Mouse (Mus musculus) CH12.LX (cell line): ENCODE measurements around the gene Rdx. TPM values are rescaled to one million over a fixed set of nuclear protein-coding genes. Genes with fewer than 3 reads are reported as not detected.

Experiments
- DNase-seq: peaks from one replicate; pipeline ENCODE4 v3.0.0-alpha.2; 2013; ENCODE audit errors: extremely low read depth
- H3K27ac ChIP-seq: 2 replicates; pipeline ENCODE4 v1.5.1; 2012; ENCODE audit warnings: low read depth, mild to moderate bottlenecking, control low read depth, moderate library complexity; ENCODE audit not compliant: insufficient read depth
- H3K27me3 ChIP-seq: replicated peaks from 2 replicates; pipeline ENCODE3; 2012; ENCODE audit warnings: inconsistent platforms
- H3K36me3 ChIP-seq, 2 experiments: replicated peaks in 1 of 2; 2 replicates each; pipeline versions ENCODE3 to v1.6.1; 2012; ENCODE audit warnings: inconsistent platforms in 1 of 2, low read length in 1 of 2, mild to moderate bottlenecking in 1 of 2, mixed read lengths in 1 of 2, moderate library complexity in 1 of 2; ENCODE audit not compliant: control insufficient read depth in 1 of 2, insufficient read depth in 1 of 2
- H3K4me1 ChIP-seq, 2 experiments: 2 replicates each; pipeline ENCODE4 v1.6.1; 2012; ENCODE audit warnings: inconsistent platforms in 1 of 2, moderate library complexity in 1 of 2; ENCODE audit not compliant: insufficient read depth in 2 of 2, control insufficient read depth in 1 of 2
- H3K4me2 ChIP-seq: 2 replicates; pipeline ENCODE4 v1.6.1; 2012; ENCODE audit warnings: low read depth, mild to moderate bottlenecking, control low read depth; ENCODE audit not compliant: poor library complexity, insufficient read depth, severe bottlenecking
- H3K4me3 ChIP-seq, 3 experiments: fragments of 150-350 bp in 1 of 3; sonication (generic) in 1 of 3; replicated peaks in 1 of 3; 2 replicates each; pipeline versions ENCODE3 to v1.5.1; 2011 to 2012; ENCODE audit warnings: low read depth in 2 of 3, low read length in 2 of 3, mild to moderate bottlenecking in 2 of 3, moderate library complexity in 2 of 3, control low read depth in 1 of 3, improper control_type of control experiment in 1 of 3, inconsistent platforms in 1 of 3, mixed read lengths in 1 of 3; ENCODE audit not compliant: poor library complexity in 1 of 3
- H3K79me2 ChIP-seq: replicated peaks from 2 replicates; pipeline ENCODE4 v1.6.1; 2012; ENCODE audit warnings: mild to moderate bottlenecking, moderate library complexity; ENCODE audit not compliant: control insufficient read depth, poor library complexity, insufficient read depth, severe bottlenecking; ENCODE audit errors: extremely low read depth
- H3K9ac ChIP-seq: 2 replicates; pipeline ENCODE4 v1.6.1; 2012; ENCODE audit warnings: low read depth, mild to moderate bottlenecking, control low read depth, moderate library complexity; ENCODE audit not compliant: insufficient read depth
- H3K9me3 ChIP-seq: replicated peaks from 2 replicates; pipeline ENCODE3; 2012; ENCODE audit warnings: low read length, inconsistent platforms, mixed read lengths
- CHD1 ChIP-seq: IDR thresholded peaks from 2 replicates; pipeline ENCODE4 v1.6.1; 2012; ENCODE audit warnings: low read depth, low read length, improper control_type of control experiment, inconsistent platforms
- ELF1 ChIP-seq: IDR thresholded peaks from 2 replicates; pipeline ENCODE4 v1.6.1; 2014; ENCODE audit warnings: low read depth, mild to moderate bottlenecking, inconsistent platforms, low read length, improper control_type of control experiment
- EP300 ChIP-seq: IDR thresholded peaks from 2 replicates; pipeline ENCODE4 v1.6.1; 2011; ENCODE audit warnings: low read length, improper control_type of control experiment
- JUND ChIP-seq: conservative IDR thresholded peaks from 2 replicates; pipeline ENCODE4 v1.6.1; 2011; ENCODE audit warnings: low read depth, low read length, improper control_type of control experiment
- KAT2A ChIP-seq: IDR thresholded peaks from 2 replicates; pipeline ENCODE4 v1.6.1; 2012; ENCODE audit warnings: low read length, improper control_type of control experiment, inconsistent platforms; ENCODE audit not compliant: insufficient replicate concordance
- MAZ ChIP-seq: IDR thresholded peaks from 2 replicates; pipeline ENCODE4 v1.6.1; 2012; ENCODE audit warnings: low read depth, mild to moderate bottlenecking, inconsistent platforms, low read length, improper control_type of control experiment, moderate library complexity
- NRF1 ChIP-seq: IDR thresholded peaks from 2 replicates; pipeline ENCODE4 v1.6.1; 2014; ENCODE audit warnings: low read depth, mild to moderate bottlenecking, inconsistent platforms, low read length, improper control_type of control experiment, moderate library complexity
- RAD21 ChIP-seq: IDR thresholded peaks from 2 replicates; pipeline ENCODE4 v1.6.1; 2011; ENCODE audit warnings: low read depth, mild to moderate bottlenecking, low read length, improper control_type of control experiment, moderate library complexity
- SIN3A ChIP-seq: IDR thresholded peaks from 2 replicates; pipeline ENCODE4 v1.6.1; 2012; ENCODE audit warnings: low read length, improper control_type of control experiment, inconsistent platforms
- SMC3 ChIP-seq: IDR thresholded peaks from 2 replicates; pipeline ENCODE4 v1.6.1; 2011; ENCODE audit warnings: low read depth, low read length, improper control_type of control experiment
- TBP ChIP-seq: conservative IDR thresholded peaks from 2 replicates; pipeline ENCODE4 v1.6.1; 2011; ENCODE audit warnings: low read depth, low read length, improper control_type of control experiment
- USF2 ChIP-seq: conservative IDR thresholded peaks from 2 replicates; pipeline ENCODE4 v1.6.1; 2011; ENCODE audit warnings: low read depth, low read length, improper control_type of control experiment
- ZMIZ1 ChIP-seq: IDR thresholded peaks from 2 replicates; pipeline ENCODE4 v1.6.1; 2012; ENCODE audit warnings: low read depth, mild to moderate bottlenecking, inconsistent platforms, low read length, improper control_type of control experiment
- dilution Hi-C: fragments of 300-500 bp; cut with MboI; formaldehyde crosslinking; loops from 2 replicates; pipeline ENCODE4 v1.14.3; 2020; ENCODE audit warnings: low sequenced_read_pairs; ENCODE audit not compliant: extremely low pct_unique_long_range_greater_than_20kb, extremely low pct_ligation_motif_present
- in situ Hi-C: fragments of 300-500 bp; cut with MboI; formaldehyde crosslinking; loops from 3 replicates; pipeline ENCODE4 v1.14.3; 2019; ENCODE audit warnings: low sequenced_read_pairs, low pct_ligation_motif_present, low pct_unique_long_range_greater_than_20kb, mixed read lengths
- polyA plus RNA-seq: library from polyadenylated mRNA; unstranded; fragments of >175 nt; gene quantifications from 2 replicates; pipeline ENCODE4 v1.2.1, GENCODE M21; 2012; ENCODE audit warnings: low read depth; ENCODE audit not compliant: insufficient read length
- total RNA-seq, 2 experiments: library from RNA; depleted of rRNA; stranded (reverse); fragments of 300-350 nt in 1 of 2; fragments of >200 nt in 1 of 2; gene quantifications; 2 replicates each; pipeline ENCODE4 v1.2.3; 2012 to 2014

Gene Rdx
- total and polyA plus RNA-seq, 3 experiments = 86.1 to 157 (median 125) TPM

DNA sequence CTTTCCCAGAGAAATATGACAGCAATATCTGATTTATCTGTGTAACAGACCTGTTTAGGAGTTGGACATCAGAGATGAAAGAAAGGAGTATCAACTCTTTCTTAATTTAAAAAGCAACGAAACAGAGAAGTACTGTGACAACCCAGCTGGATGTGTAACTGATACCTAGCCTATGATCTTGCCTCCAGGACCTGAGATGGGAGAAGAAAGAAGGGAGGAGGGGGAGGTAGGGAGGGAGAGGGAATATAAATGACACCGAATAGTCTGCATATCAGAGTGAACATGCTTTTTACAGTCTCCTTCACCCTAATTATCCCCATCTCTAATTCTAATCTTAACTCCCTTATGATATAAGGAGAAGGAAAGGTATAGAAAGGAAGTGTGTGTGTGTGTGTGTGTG, 29.1 kb upstream of the Rdx start:
- no peak for TF ChIP-seq NRF1
- TF ChIP-seq, all 38 proteins: peak for 0
- dilution Hi-C loops = no loop called here
- Histone ChIP-seq H3K4me1 (peaks cover 0 to 6% of the 10 kb centered on the region in 2 experiments; a peak in 2 of 4 replicates), H3K36me3 (no peaks in the 10 kb centered on the region), H3K9ac (no peak overlapping the region), H3K4me2 (no peak overlapping the region), H3K27ac (no peak overlapping the region), H3K4me3 (no peak overlapping the region), H3K27me3 (no peaks in the 10 kb centered on the region), H3K79me2 (no peaks in the 10 kb centered on the region), H3K9me3 (no peaks in the 10 kb centered on the region)
- no peak for DNase-seq
- in situ Hi-C loops = no loop called here

- Histone ChIP-seq H3K27ac (no peak overlapping the region), H3K79me2 (no peaks in the 10 kb centered on the region), H3K9me3 (no peaks in the 10 kb centered on the region), H3K4me2 (no peak overlapping the region), H3K27me3 (no peaks in the 10 kb centered on the region), H3K9ac (no peak overlapping the region), H3K36me3 (no peaks in the 10 kb centered on the region), H3K4me3 (no peak overlapping the region), H3K4me1 (peaks cover 0 to 6% of the 10 kb centered on the region in 2 experiments; a peak in 2 of 4 replicates)
- no peak for DNase-seq
- in situ Hi-C loops = no loop called here
- dilution Hi-C loops = no loop called here
- no peak for TF ChIP-seq USF2
- TF ChIP-seq, all 38 proteins: peak for 0
These were observed 28.5 kb upstream of the Rdx start for GRCm38 (mm10) chr9:52018505-52018904.

GRCm38 (mm10) chr9:52027257-52028020, 19.5 kb upstream of the Rdx start:
- Histone ChIP-seq H3K4me3 (no peak overlapping the region), H3K9ac (no peak overlapping the region), H3K27ac (no peak overlapping the region), H3K36me3 (no peaks in the 10 kb centered on the region), H3K4me1 (no peaks in the 10 kb centered on the region), H3K27me3 (no peaks in the 10 kb centered on the region), H3K9me3 (no peaks in the 10 kb centered on the region), H3K4me2 (no peak overlapping the region), H3K79me2 (no peaks in the 10 kb centered on the region)
- TF ChIP-seq JUND (no peak), RAD21 (no peak), ZMIZ1 (no peak), CHD1 (no peak), ELF1 (no peak), SIN3A (no peak), TBP (no peak), EP300 (no peak), MAZ (no peak), SMC3 (no peak), KAT2A (no peak)
- in situ Hi-C loops (no loop called here), dilution Hi-C loops (no loop called here)
- no peak for DNase-seq
